Mouse (Mus musculus): ENCODE data around the gene 3110070M22Rik. TPM values are rescaled to one million over a fixed set of nuclear protein-coding genes. Genes with fewer than 3 reads are reported as not detected.
A peak's percentile ranks its signal among the peaks of the same experiment; 100 is the strongest.
"Not testable (repeated sequence)": the region's sequence is repeated elsewhere in the genome, so short reads cannot be mapped to it uniquely, and the experiment has no call there.

The 3110070M22Rik gene
- 0.35 TPM in 1 of 2 replicates, not detected in the other for total RNA-seq (2014; fragmentation: Nextera tagmentation)
- 0.84 TPM in 1 of 2 replicates, not detected in the other for total RNA-seq (2017)

DNA sequence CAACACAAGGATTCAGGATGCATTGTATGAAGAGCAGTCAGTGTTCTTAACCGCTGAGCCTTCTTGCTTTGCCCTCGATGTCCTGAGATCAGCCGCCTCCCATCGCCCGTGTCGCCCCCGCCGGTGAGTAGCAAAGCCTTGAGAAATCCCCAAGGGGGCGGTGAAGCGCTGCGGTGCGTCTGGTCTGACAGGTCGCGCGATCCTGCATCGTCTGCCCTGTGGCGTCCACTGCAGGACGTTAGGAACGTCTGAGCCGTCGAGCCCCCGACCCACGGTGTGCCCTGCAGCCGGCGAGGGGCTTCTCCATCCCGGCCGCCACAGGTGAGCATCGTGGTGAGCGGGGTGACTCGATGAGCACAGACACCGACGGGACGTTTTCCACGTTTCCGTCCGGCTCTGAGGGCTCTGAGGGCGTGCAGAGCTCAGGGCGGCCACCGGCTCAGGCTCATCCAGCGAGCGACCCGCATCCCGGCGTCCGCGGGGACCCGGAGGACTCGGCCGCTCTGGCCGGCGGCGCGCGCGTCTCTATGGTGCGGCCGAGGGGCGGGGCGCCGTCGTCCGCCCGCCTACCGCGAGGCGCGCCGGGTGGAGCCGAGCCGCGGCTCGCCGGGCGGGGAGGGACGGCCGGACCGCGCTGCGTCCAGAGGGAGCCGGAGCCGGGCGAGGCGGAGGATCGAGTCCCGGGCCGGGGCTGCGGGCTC, at the start of gene 3110070M22Rik, which contains the start of gene Tmem267:
Gene 3110070M22Rik, minus strand, starts transcription at position 504 of the 701 bp plus-strand sequence.
Gene Tmem267, plus strand, starts transcription at position 160 of the 701 bp plus-strand sequence.
- no peak; the same call in 1 of the 2 replicates for ATAC-seq (replicated peaks; ENCODE audit: low FRiP score, low TSS enrichment, poor library complexity, severe bottlenecking)

GRCm38 (mm10) chr13:119494938-119495337, 6.8 kb upstream of the 3110070M22Rik start:
- ATAC-seq (replicated peaks; ENCODE audit: low FRiP score, low TSS enrichment, poor library complexity, severe bottlenecking) = peak; percentile 28; the same call in 1 of the 2 replicates

- ATAC-seq (replicated peaks; ENCODE audit: low FRiP score, low TSS enrichment, poor library complexity, severe bottlenecking) = not testable (repeated sequence)
These were observed 3.9 kb upstream of the 3110070M22Rik start for GRCm38 (mm10) chr13:119492083-119492482.

- no peak for ATAC-seq (replicated peaks; ENCODE audit: low FRiP score, low TSS enrichment, poor library complexity, severe bottlenecking)
These were observed 829 bp downstream of the 3110070M22Rik start for GRCm38 (mm10) chr13:119487354-119487753.

DNA sequence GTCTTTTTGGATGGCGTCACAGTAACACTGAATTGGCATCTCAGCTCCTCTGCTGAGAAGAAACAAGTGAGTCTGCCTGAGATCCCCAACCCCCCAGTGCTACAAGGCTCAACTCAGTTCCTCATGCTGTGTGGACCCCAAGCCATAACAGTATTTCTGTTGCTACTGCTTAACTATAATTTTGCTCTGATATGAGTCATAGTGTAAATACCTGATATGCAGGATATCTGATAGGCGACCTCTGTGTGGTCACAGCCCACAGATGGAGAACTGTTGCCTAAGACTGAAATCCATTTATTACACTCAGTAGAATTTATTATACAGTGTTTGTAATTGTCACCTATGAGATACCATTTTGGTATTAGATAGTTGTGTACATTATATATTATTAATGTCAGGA, 10.4 kb downstream of the 3110070M22Rik start:
- no peak for ATAC-seq (replicated peaks; ENCODE audit: low FRiP score, low TSS enrichment, poor library complexity, severe bottlenecking)

DNA sequence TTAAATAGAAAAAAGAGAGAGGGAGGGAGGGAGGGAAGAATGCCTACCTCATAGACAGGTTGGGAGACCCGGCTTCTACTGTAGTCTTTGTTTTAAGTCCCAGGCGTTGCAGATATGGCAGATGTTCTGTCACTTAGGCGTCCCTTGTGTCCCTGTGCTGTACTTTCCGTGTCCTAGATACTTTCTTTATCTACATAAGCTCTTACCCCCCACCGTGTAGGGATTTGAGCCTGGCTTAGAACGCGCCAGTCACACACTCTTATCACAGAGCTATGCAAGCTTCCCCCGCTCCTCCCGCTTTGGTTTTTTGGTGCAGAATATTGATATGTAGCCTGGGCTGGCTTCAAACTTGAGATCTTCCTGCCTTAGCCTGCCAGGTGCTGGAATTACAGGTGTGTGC, 11.6 kb downstream of the 3110070M22Rik start:
- 0 out of 2 replicates have a peak, but pooled peaks have one; percentile 37 for ATAC-seq (replicated peaks; ENCODE audit: low FRiP score, low TSS enrichment, poor library complexity, severe bottlenecking)

- ATAC-seq (replicated peaks; ENCODE audit: low FRiP score, low TSS enrichment, poor library complexity, severe bottlenecking) = peak; percentile 96
These were observed 25.3 kb downstream of the 3110070M22Rik start, which contains the start of gene 4833420G17Rik for GRCm38 (mm10) chr13:119462596-119463560. Gene 4833420G17Rik, plus strand, starts transcription at chr13:119462768.

DNA sequence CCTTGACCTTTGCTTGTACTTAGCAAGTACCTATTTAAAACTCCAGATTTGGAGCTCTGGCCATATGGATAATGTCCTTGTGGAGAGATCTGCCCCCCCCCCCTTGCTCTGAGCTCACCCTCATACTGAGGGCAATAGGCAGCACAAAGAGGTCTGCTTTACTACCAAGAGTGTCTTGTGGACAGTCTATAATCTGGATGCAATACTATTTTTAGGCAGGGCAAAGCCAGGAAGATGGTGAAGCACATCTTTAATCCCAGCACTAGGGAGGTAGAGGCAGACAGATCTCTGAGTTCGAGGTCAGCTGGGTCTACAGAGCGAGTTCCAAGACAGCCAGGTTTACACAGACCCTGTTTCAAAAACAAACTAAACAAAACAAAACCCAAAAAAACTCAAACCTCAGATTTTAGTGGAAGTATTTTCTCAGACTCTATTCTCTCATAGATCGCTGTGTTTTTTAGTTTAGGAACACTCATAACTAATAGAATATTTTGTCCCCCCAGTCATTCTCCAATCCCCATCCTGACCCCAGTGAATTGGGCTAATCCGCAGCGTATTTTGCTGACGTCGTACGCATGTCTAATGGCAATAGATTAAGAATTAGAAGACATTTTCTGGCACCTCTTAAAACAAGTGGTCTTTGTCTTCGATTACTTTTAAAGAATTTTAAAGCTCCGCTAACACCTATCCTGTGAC, 26.1 kb downstream of the 3110070M22Rik start:
- ATAC-seq (replicated peaks; ENCODE audit: low FRiP score, low TSS enrichment, poor library complexity, severe bottlenecking) = peak; percentile 67

DNA sequence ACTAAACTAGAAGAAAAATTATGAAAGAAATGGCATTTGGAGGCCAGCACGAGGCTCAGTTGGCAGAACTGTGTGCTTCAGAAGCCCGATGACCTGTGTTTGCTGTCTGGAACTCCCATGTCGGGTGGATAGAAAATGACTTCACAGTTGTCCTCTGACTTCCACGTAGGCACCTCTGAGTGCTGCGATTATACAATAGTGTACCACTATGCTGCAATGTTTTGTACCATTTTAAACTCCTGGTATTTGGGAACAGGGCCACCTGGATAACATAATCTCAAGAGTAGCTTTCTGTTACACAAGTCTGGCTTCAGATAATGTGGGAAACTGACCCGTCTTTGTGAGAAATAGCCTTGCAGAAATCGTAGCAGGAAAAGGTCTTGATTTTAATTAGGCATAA, 31.8 kb downstream of the 3110070M22Rik start:
- ATAC-seq (replicated peaks; ENCODE audit: low FRiP score, low TSS enrichment, poor library complexity, severe bottlenecking) = no peak

- ATAC-seq (replicated peaks; ENCODE audit: low FRiP score, low TSS enrichment, poor library complexity, severe bottlenecking) = no peak
These were observed 33.1 kb downstream of the 3110070M22Rik start for GRCm38 (mm10) chr13:119455082-119455481.

DNA sequence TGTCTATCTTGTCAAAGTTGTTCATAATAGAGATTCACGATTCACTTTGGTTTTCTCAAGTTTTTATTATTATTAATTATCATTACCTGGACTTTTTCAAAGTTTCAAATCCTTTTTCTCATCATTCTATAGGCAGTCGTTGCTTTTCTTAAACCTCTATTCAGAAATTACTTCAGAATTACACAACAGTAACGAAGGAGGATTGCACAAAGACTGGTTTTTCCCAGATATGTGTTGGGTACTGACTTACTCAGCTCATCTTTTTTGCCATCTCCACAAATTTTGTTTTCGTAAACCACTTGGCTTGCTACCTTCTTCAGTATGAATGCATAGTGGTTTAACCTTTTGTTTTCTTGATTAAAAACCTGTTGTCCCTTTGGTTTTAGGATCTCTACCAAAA, 34.6 kb downstream of the 3110070M22Rik start:
- no peak for ATAC-seq (replicated peaks; ENCODE audit: low FRiP score, low TSS enrichment, poor library complexity, severe bottlenecking)

- ATAC-seq (replicated peaks; ENCODE audit: low FRiP score, low TSS enrichment, poor library complexity, severe bottlenecking) = peak; percentile 97
These were observed 45.9 kb downstream of the 3110070M22Rik start for GRCm38 (mm10) chr13:119442244-119442643.

Other genes starting within 250 kb of the 3110070M22Rik start
- 28.0 and 32.2 TPM in 2 replicates for gene Paip1, start 59.8 kb downstream of the 3110070M22Rik start, total RNA-seq (2014; fragmentation: Nextera tagmentation)
- gene Paip1, start 59.8 kb downstream of the 3110070M22Rik start, total RNA-seq (2017) = 46.3 and 55.2 TPM in 2 replicates
- 72.9 and 76.0 TPM in 2 replicates for gene 4833420G17Rik, start 25.6 kb downstream of the 3110070M22Rik start, total RNA-seq (2014; fragmentation: Nextera tagmentation)
- gene 4833420G17Rik, start 25.6 kb downstream of the 3110070M22Rik start, total RNA-seq (2017) = 49.3 and 54.9 TPM in 2 replicates
- 9.6 and 11.5 TPM in 2 replicates for gene Tmem267, start 344 bp downstream of the 3110070M22Rik start, total RNA-seq (2014; fragmentation: Nextera tagmentation)
- 6.7 and 7.0 TPM in 2 replicates for gene Tmem267, start 344 bp downstream of the 3110070M22Rik start, total RNA-seq (2017)
- 0.69 TPM in 1 of 2 replicates, not detected in the other for gene Ccl28, start 135.4 kb upstream of the 3110070M22Rik start, total RNA-seq (2014; fragmentation: Nextera tagmentation)
- 0.14 and 0.72 TPM in 2 replicates for gene Ccl28, start 135.4 kb upstream of the 3110070M22Rik start, total RNA-seq (2017)
- 13.1 and 15.6 TPM in 2 replicates for gene Hmgcs1, start 202.0 kb upstream of the 3110070M22Rik start, total RNA-seq (2014; fragmentation: Nextera tagmentation)
- 25.0 and 38.1 TPM in 2 replicates for gene Hmgcs1, start 202.0 kb upstream of the 3110070M22Rik start, total RNA-seq (2017)